In genomic region chr17:31503337-31503736, GRCm38 (mm10) we compare ENCODE assay signal across 17 mouse cellular contexts.
"Had no signal": no experiment of that assay in that cellular context is flagged by ENCODE, and none has a peak within 500 bp of the region (broad histone marks: within the 10 kb centered on the region; RNA-seq: fewer than 3 reads in every experiment).

No protein-coding gene starts in this region.

- H3K4me1 ChIP-seq: lung, embryonic 15.5 days; midbrain, embryonic 13.5 days; midbrain, embryonic 15.5 days; stomach, embryonic 15.5 days had no signal

- H3K27ac ChIP-seq: lung, embryonic 15.5 days; macrophage; midbrain, embryonic 13.5 days; midbrain, embryonic 15.5 days; neural tube, embryonic 12.5 days; stomach, embryonic 15.5 days; stomach, postnatal 0 days had no signal

- ATAC-seq: lung, postnatal 0 days; midbrain, embryonic 13.5 days; midbrain, embryonic 15.5 days had no signal

- DNase-seq: lung, adult 2 months; lung, postnatal 14 days; lung, postnatal 36 days; right cerebral cortex, postnatal 14 days; thymus, adult 18-20 months; thymus, postnatal 14 days; thymus, postnatal 36 days had no signal

- H3K4me3 ChIP-seq: lung, embryonic 15.5 days; megakaryocyte, embryonic 14.5 days; midbrain, embryonic 13.5 days; midbrain, embryonic 15.5 days; neural tube, embryonic 12.5 days; stomach, embryonic 15.5 days had no signal

- H3K27me3 ChIP-seq: lung, embryonic 15.5 days; megakaryocyte, embryonic 14.5 days; midbrain, embryonic 13.5 days; midbrain, embryonic 15.5 days; neural tube, embryonic 12.5 days; stomach, embryonic 15.5 days had no signal

- H3K9ac ChIP-seq: lung, embryonic 15.5 days; midbrain, embryonic 13.5 days; midbrain, embryonic 15.5 days; neural tube, embryonic 12.5 days; stomach, embryonic 15.5 days had no signal

- H3K9me3 ChIP-seq: lung, embryonic 15.5 days; megakaryocyte, embryonic 14.5 days; midbrain, embryonic 13.5 days; midbrain, embryonic 15.5 days; neural tube, embryonic 12.5 days; stomach, embryonic 15.5 days had no signal

- H3K4me2 ChIP-seq: lung, embryonic 15.5 days; midbrain, embryonic 11.5 days; midbrain, embryonic 13.5 days; midbrain, embryonic 15.5 days; neural tube, embryonic 12.5 days; stomach, embryonic 15.5 days had no signal
